Mouse (Mus musculus) Patski (cell line): ENCODE data around the gene C1galt1. TPM values are rescaled to one million over a fixed set of nuclear protein-coding genes. Genes with fewer than 3 reads are reported as not detected.

Experiments
- ATAC-seq: fragments of 100-300 bp; one replicate; pipeline ENCODE4 v1.8.0; 2021
- CTCF ChIA-PET: fragments of 350-600 bp; sonication (Branson Sonifier 250); formaldehyde crosslinking; loops from one replicate; lab custom pipeline; 2022; ENCODE audit warnings: inconsistent platforms; lab: Charles Lee
- POLR2A ChIA-PET: fragments of 350-600 bp; sonication (Branson Sonifier 250); formaldehyde crosslinking; loops from one replicate; lab custom pipeline; 2022; ENCODE audit warnings: antibody characterized with exemption, inconsistent platforms; lab: Charles Lee
- DNase-seq: peaks from one replicate; pipeline ENCODE4 v3.0.0-alpha.2; 2011; ENCODE audit warnings: low read depth, low spot score
- H3K27me3 ChIP-seq: fragments of 371-371 bp; one replicate; pipeline ENCODE4 v1.5.1; 2021
- CTCF ChIP-seq: fragments of 100-300 bp; IDR thresholded peaks from one replicate; pipeline ENCODE4 v1.5.1; 2021
- in situ Hi-C: fragments of 300-500 bp; cut with MboI; formaldehyde crosslinking; loops from 3 replicates; pipeline ENCODE4 v1.11.1; 2018; ENCODE audit warnings: low pct_unique_long_range_greater_than_20kb, mixed read lengths
- polyA plus RNA-seq: library from polyadenylated mRNA; unstranded; gene quantifications from one replicate; pipeline ENCODE4 v1.2.3, GENCODE M21; 2021

The C1galt1 gene
- 27.5 TPM for polyA plus RNA-seq

DNA sequence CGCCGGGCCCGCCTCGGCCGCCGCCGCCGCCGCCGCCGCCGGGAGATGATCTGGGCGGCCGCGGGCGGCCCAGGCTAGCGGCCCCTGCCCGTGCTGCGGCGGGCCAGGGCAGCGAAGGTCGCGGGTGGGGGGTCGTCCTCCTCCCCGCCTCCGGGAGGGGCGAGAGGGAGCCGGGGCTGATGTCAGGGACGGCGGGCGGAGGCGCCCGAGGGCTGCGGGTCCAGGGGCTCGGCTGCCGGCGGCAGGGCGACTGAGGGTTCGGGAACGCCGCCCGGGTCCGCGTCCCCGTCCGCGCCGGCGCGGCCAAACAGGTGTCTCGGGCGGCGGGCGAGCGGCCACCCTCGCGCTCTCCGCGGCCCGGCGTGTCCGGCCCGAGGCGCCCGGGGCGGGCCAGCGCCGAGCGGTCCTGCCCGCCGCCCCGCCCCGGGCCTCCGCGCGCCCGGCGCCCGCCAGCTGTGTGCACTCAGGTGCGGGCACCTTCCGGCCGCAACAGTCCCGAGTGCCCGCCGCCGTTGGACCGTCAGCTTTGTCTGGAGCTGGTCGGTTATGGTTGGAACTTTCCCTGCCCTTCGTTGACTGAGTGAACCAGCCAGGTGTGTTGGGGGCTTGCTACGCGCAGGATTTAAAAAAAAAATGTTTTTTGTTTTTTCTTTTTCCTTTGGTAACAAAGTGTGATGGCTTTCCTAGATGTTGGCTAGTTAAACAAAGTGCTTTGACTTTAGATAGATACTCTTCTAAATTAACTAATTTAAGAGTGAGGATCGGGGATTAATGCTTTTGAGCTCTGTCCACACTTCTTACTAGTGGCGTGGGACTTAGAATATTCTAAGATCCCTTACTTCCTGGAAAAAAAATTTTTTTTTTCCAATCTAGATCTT is at the start of gene C1galt1:
Gene C1galt1, plus strand, starts transcription at position 41 of the 878 bp plus-strand sequence.
- POLR2A ChIA-PET = no interaction called here
- no peak for DNase-seq
- CTCF ChIA-PET = interaction anchor here (0.7 to 2.4 kb wide), 5 partner anchors 11 to 92 kb away, joined by 3 to 6 read pairs (median 4); no protein-coding TSS in a partner anchor
- H3K27me3 ChIP-seq = no peaks in the 10 kb centered on the region
- no peak for TF ChIP-seq CTCF
- in situ Hi-C loops = loop anchor here (10.0 kb wide), 1 partner anchor 130 kb away; no protein-coding TSS in a partner anchor
- ATAC-seq = peak; percentile 58

DNA sequence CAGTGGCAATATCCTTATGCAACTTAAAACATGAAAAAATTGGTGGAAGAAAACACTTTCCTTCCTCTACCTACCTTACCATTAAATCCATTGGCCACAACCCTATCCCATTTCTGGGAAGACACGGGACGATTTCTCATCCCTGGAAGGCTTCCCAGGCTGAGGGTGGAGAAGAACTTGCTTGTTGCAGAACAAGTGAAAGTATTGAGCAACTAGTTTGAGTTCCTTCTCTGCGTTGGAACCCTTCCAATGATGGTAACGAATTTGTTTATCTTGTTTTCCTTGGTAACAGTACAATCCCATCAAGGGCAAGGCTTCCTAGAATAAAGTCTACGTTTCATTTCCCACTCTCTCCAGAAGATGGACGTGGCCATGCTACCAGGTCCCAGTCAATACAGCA is 44.7 kb upstream of the C1galt1 start:
- in situ Hi-C loops = no loop called here

DNA sequence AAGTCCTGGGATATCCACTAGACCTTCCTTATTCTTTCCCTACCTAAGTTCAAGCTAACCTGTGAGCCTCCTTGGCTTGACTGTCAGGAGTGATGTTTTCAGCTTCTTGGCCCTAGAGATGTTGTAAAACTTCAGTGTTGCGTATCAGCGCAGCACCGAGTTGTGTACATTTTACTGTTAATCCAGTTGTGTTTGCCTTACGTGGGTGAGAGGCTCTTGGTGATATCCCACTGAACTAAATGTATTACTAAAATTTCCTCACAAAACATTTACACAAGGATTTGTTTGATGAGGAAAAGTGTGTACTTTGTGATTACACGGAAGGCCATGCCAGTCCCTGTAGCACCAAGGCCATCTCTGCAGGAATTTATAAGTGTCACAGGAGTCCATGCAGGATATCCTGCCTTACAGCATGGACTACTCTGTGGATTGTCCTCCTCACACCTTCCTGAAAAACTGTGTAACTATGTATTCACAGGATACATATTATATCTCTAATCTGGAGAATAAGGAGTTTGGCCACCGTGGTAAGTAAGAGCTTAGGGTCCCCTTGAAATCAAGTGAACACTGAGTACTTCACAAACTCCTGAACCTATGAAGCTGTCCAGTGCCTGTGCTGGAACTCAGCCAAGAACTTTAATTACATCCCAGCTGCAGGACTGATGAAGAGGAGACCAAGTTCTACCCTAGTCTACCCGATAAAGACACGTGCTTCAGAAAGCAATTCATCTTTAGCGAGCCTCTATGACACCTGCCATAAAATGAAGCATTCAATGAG is 40.7 kb upstream of the C1galt1 start:
- no peak for DNase-seq
- ChIA-PET CTCF (interaction anchor here (1.1 kb wide), 1 partner anchor 281 kb away, joined by 3 read pairs; no protein-coding TSS in a partner anchor), POLR2A (no interaction called here)
- no peak for ATAC-seq
- in situ Hi-C loops = no loop called here
- peaks cover 6% of the 10 kb centered on the region for H3K27me3 ChIP-seq
- TF ChIP-seq CTCF = no peak

More for the DNA sequence above, 44.7 kb upstream of the C1galt1 start:
- POLR2A ChIA-PET = no interaction called here
- CTCF ChIA-PET = no interaction called here
- ATAC-seq (no peak), DNase-seq (peak; percentile 4)
- H3K27me3 ChIP-seq = peaks cover 3% of the 10 kb centered on the region
- TF ChIP-seq CTCF = no peak

DNA sequence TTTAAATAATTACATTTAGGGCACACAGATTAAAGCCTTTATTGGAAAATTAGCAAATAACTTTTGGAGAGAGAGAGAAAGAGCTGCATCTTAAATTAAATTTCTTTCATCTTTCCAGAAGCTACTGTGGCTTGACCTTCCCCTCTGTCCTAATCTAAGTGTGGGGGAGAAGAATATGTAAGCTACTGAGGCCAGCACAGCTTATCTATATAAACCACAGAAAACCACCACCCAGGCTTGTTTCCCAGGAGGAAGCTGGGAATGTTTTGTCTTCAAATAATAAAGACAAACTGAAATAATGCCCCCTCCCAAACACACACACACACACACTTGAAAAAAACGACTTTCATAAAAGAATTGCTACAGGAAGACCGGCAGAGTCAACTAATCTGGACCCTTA is 30.5 kb upstream of the C1galt1 start:
- ATAC-seq (no peak), DNase-seq (no peak)
- TF ChIP-seq CTCF = no peak
- CTCF ChIA-PET = no interaction called here
- POLR2A ChIA-PET = no interaction called here
- in situ Hi-C loops = no loop called here
- H3K27me3 ChIP-seq = peaks cover 13% of the 10 kb centered on the region

- peaks cover 22% of the 10 kb centered on the region for H3K27me3 ChIP-seq
- DNase-seq (no peak), ATAC-seq (no peak)
- ChIA-PET POLR2A (no interaction called here), CTCF (no interaction called here)
- in situ Hi-C loops = no loop called here
- TF ChIP-seq CTCF = no peak
Observed at GRCm38 (mm10) chr6:7816233-7816632, 28.4 kb upstream of the C1galt1 start.

DNA sequence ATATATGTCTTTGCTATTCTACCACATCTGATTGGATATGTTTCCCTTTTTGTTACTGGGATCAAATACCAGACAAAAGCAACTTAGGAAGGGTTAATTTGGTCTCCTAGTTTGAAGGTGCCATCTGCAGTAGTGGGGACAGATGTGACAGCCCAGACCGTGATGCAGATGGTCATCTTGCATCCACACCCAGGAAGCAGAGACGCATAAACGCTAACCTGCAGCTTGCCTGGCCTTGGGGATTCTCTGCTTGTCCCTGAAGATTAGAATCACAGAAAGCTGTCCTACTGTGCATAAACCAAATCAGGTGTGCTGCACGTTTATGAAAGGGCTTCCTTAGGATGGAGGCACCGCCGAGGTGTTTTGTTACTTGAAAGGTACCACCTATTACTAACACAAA is 22.0 kb upstream of the C1galt1 start:
- ChIA-PET POLR2A (no interaction called here), CTCF (no interaction called here)
- no peak for TF ChIP-seq CTCF
- DNase-seq = no peak
- ATAC-seq = no peak
- in situ Hi-C loops = no loop called here
- H3K27me3 ChIP-seq = peaks cover 10% of the 10 kb centered on the region

GRCm38 (mm10) chr6:7830793-7831192 is 13.8 kb upstream of the C1galt1 start:
- ATAC-seq (no peak), DNase-seq (no peak)
- ChIA-PET POLR2A (no interaction called here), CTCF (no interaction called here)
- no peak for TF ChIP-seq CTCF
- in situ Hi-C loops = no loop called here
- H3K27me3 ChIP-seq = no peaks in the 10 kb centered on the region

DNA sequence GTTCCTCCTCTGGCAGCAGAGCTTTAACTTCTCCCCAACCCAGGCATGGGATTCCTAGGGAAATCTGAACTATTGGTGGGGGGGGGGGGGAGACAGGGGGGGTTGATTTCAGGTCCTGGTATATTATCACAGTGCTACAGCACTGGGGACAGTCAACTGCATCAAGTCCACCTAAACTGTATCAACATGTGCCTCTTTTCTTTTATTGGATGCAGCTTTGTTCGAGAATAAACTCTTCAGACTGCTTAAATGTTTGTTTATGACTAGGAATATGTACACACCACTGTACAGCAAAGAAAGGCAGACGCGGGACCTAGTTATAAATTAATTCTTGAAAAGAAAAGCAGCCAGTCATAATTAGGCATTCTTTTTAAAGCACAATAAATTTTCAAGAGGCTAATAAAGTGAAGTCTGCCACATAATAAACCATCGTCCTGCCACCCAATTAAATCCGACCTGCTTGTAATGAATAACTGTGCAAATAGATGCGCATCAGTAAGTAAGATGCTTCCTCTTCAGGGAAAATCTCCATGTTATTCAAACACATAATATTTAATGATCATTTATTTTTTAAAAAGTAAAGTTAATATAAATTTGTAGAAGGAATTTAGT is 12.0 kb upstream of the C1galt1 start:
- ATAC-seq (no peak), DNase-seq (no peak)
- POLR2A ChIA-PET = no interaction called here
- H3K27me3 ChIP-seq = no peaks in the 10 kb centered on the region
- in situ Hi-C loops = no loop called here
- no peak for TF ChIP-seq CTCF
- CTCF ChIA-PET = no interaction called here

DNA sequence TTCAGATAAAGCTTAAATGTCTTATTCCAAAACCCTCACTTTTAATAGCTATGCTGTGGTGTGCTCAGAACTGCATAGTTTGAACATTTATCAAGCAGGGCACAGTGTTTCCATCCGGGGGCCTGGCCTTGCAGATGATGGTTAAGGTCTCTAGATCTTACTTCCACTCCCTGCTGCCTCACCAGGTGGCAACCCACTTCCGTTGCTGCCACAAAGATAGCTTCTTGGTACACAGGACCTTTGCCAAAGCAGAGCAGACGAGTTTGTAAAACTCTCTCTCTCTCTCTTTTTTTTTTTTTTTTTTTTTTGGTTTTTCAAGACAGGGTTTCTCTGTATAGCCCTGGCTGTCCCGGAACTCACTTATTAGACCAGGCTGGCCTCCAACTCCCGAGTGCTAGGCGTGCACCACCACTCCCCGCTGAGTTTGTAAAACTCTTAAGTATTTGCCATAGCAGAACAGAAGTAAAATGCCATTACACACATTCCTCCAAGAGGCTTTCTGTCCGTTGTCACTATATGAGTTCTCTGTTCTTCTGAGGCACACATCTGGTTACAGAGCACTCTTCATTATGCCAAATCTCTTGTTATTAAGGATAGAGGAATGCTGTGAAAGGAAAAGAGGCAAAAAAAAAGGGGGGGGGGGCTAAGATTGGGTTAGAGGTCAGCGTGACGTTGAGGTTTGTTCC is 773 bp upstream of the C1galt1 start:
- no peak for TF ChIP-seq CTCF
- no peak for DNase-seq
- ChIA-PET POLR2A (no interaction called here), CTCF (interaction anchor here (0.7 to 1.5 kb wide), 5 partner anchors 9 to 93 kb away, joined by 3 to 4 read pairs (median 4); no protein-coding TSS in a partner anchor)
- in situ Hi-C loops = loop anchor here (10.0 kb wide), 1 partner anchor 131 kb away; no protein-coding TSS in a partner anchor
- no peaks in the 10 kb centered on the region for H3K27me3 ChIP-seq
- no peak for ATAC-seq

GRCm38 (mm10) chr6:7844412-7844801 is 235 bp upstream of the C1galt1 start:
- DNase-seq = peak; percentile 80
- CTCF ChIA-PET = interaction anchor here (0.7 to 1.5 kb wide), 5 partner anchors 8 to 92 kb away, joined by 3 to 4 read pairs (median 4); no protein-coding TSS in a partner anchor
- POLR2A ChIA-PET = no interaction called here
- no peaks in the 10 kb centered on the region for H3K27me3 ChIP-seq
- TF ChIP-seq CTCF = peak; percentile 81
- ATAC-seq = peak; percentile 97
- in situ Hi-C loops = loop anchor here (10.0 kb wide), 1 partner anchor 130 kb away; no protein-coding TSS in a partner anchor
